Mouse (Mus musculus): Measurements from ENCODE around the gene Slc39a5. TPM values are rescaled to one million over a fixed set of nuclear protein-coding genes. Genes with fewer than 3 reads are reported as not detected.
A peak's percentile ranks its signal among the peaks of the same experiment; 100 is the strongest.

Slc39a5 gene
- polyA plus RNA-seq, 1 experiment from 2014 or later: 88.2 TPM

GRCm38 (mm10) chr10:128362568-128362967, 38.5 kb downstream of the Slc39a5 start:
- WGBS (ENCODE audit: insufficient replicate concordance): 48% methylated on average over 3 of the region's 3 CpGs
- Histone ChIP-seq H3K27ac (ENCODE audit: low read length) (no peak overlapping the region), H3K9ac (ENCODE audit: low read depth, low read length) (no peak overlapping the region), H3K36me3 (ENCODE audit: control insufficient read depth, insufficient read depth) (peaks cover 54% of the 10 kb centered on the region), H3K4me2 (ENCODE audit: low read depth, low read length) (no peak overlapping the region), H3K4me3 (ENCODE audit: low read depth, low read length) (no peak overlapping the region), H3K4me1 (ENCODE audit: control insufficient read depth, low read depth, low read length) (peaks cover 1% of the 10 kb centered on the region), H3K27me3 (ENCODE audit: control insufficient read depth, insufficient read depth, low read depth, low read length) (no peaks in the 10 kb centered on the region), H3K9me3 (replicated peaks; ENCODE audit: control insufficient read depth, low read length) (no peaks in the 10 kb centered on the region)
- no peak for ATAC-seq (ENCODE audit: low read depth)

GRCm38 (mm10) chr10:128361836-128362235, 39.2 kb downstream of the Slc39a5 start:
- Histone ChIP-seq H3K27ac (ENCODE audit: low read length) (no peak overlapping the region), H3K4me1 (ENCODE audit: control insufficient read depth, low read depth, low read length) (no peaks in the 10 kb centered on the region), H3K4me2 (ENCODE audit: low read depth, low read length) (no peak overlapping the region), H3K9ac (ENCODE audit: low read depth, low read length) (no peak overlapping the region), H3K27me3 (ENCODE audit: control insufficient read depth, insufficient read depth, low read depth, low read length) (no peaks in the 10 kb centered on the region), H3K36me3 (ENCODE audit: control insufficient read depth, insufficient read depth) (peaks cover 54% of the 10 kb centered on the region), H3K9me3 (replicated peaks; ENCODE audit: control insufficient read depth, low read length) (no peaks in the 10 kb centered on the region), H3K4me3 (ENCODE audit: low read depth, low read length) (no peak overlapping the region)
- 79% methylated on average over 6 of the region's 6 CpGs for WGBS (ENCODE audit: insufficient replicate concordance)
- no peak for ATAC-seq (ENCODE audit: low read depth)

GRCm38 (mm10) chr10:128359226-128359625, 41.8 kb downstream of the Slc39a5 start:
- no peak overlapping the region for H3K4me2 ChIP-seq (ENCODE audit: low read depth, low read length)
- H3K27ac ChIP-seq (ENCODE audit: low read length): no peak overlapping the region
- WGBS (ENCODE audit: insufficient replicate concordance): 77% methylated on average over 6 of the region's 6 CpGs
- H3K27me3 ChIP-seq (ENCODE audit: control insufficient read depth, insufficient read depth, low read depth, low read length): no peaks in the 10 kb centered on the region
- no peak overlapping the region for H3K9ac ChIP-seq (ENCODE audit: low read depth, low read length)
- no peak for ATAC-seq (ENCODE audit: low read depth)
- no peak overlapping the region for H3K4me3 ChIP-seq (ENCODE audit: low read depth, low read length)
- H3K9me3 ChIP-seq (replicated peaks; ENCODE audit: control insufficient read depth, low read length): no peaks in the 10 kb centered on the region
- no peaks in the 10 kb centered on the region for H3K4me1 ChIP-seq (ENCODE audit: control insufficient read depth, low read depth, low read length)
- peaks cover 65% of the 10 kb centered on the region for H3K36me3 ChIP-seq (ENCODE audit: control insufficient read depth, insufficient read depth)

- ATAC-seq (ENCODE audit: low read depth): no peak
These were observed 42.2 kb downstream of the Slc39a5 start for GRCm38 (mm10) chr10:128358796-128359195.

GRCm38 (mm10) chr10:128347541-128347940, 53.5 kb downstream of the Slc39a5 start:
- Histone ChIP-seq H3K9ac (ENCODE audit: low read depth, low read length) (no peak overlapping the region), H3K4me1 (ENCODE audit: control insufficient read depth, low read depth, low read length) (peaks cover 32% of the 10 kb centered on the region), H3K4me2 (ENCODE audit: low read depth, low read length) (no peak overlapping the region), H3K27me3 (ENCODE audit: control insufficient read depth, insufficient read depth, low read depth, low read length) (no peaks in the 10 kb centered on the region), H3K9me3 (replicated peaks; ENCODE audit: control insufficient read depth, low read length) (no peaks in the 10 kb centered on the region), H3K27ac (ENCODE audit: low read length) (no peak overlapping the region), H3K36me3 (ENCODE audit: control insufficient read depth, insufficient read depth) (peaks cover 16% of the 10 kb centered on the region), H3K4me3 (ENCODE audit: low read depth, low read length) (no peak overlapping the region)
- no peak for ATAC-seq (ENCODE audit: low read depth)
- WGBS (ENCODE audit: insufficient replicate concordance): 85% methylated on average over 8 of the region's 8 CpGs

More at GRCm38 (mm10) chr10:128358796-128359195, 42.2 kb downstream of the Slc39a5 start:
- no peaks in the 10 kb centered on the region for H3K4me1 ChIP-seq (ENCODE audit: control insufficient read depth, low read depth, low read length)
- H3K9ac ChIP-seq (ENCODE audit: low read depth, low read length): 0 out of 2 replicates have a peak overlapping the region, but pooled peaks have one; percentile 9
- no peak overlapping the region for H3K4me3 ChIP-seq (ENCODE audit: low read depth, low read length)
- H3K9me3 ChIP-seq (replicated peaks; ENCODE audit: control insufficient read depth, low read length): no peaks in the 10 kb centered on the region
- no peak overlapping the region for H3K4me2 ChIP-seq (ENCODE audit: low read depth, low read length)
- peaks cover 69% of the 10 kb centered on the region for H3K36me3 ChIP-seq (ENCODE audit: control insufficient read depth, insufficient read depth)
- H3K27ac ChIP-seq (ENCODE audit: low read length): no peak overlapping the region
- WGBS (ENCODE audit: insufficient replicate concordance): 32% methylated on average over 2 of the region's 2 CpGs
- no peaks in the 10 kb centered on the region for H3K27me3 ChIP-seq (ENCODE audit: control insufficient read depth, insufficient read depth, low read depth, low read length)

Small RNA genes lying within 50 kb of the gene (microRNA-seq; reads per million reads assigned to microRNA genes)
- gene Gm25361 (not detected), gene Gm26308 (not detected), gene Mir6914 (not detected), gene Mir6915 (not detected)

Other genes starting within 250 kb of the Slc39a5 start
- 5.5 and 7.3 TPM in 2 replicates for gene Rbms2, start 220.9 kb downstream of the Slc39a5 start, polyA plus RNA-seq (2015; fragmentation: Nextera tagmentation; extraction: Ambion mirVana)
- 14.8 and 21.4 TPM in 2 replicates for gene Gls2, start 206.8 kb downstream of the Slc39a5 start, polyA plus RNA-seq (2015; fragmentation: Nextera tagmentation; extraction: Ambion mirVana)
- gene Spryd4, start 189.4 kb downstream of the Slc39a5 start, polyA plus RNA-seq (2015; fragmentation: Nextera tagmentation; extraction: Ambion mirVana): 28.0 and 30.8 TPM in 2 replicates
- 0.05 TPM in 1 of 2 replicates, not detected in the other for gene Mip, start 175.4 kb downstream of the Slc39a5 start, polyA plus RNA-seq (2015; fragmentation: Nextera tagmentation; extraction: Ambion mirVana)
- 23.5 and 23.6 TPM in 2 replicates for gene Timeless, start 169.2 kb downstream of the Slc39a5 start, polyA plus RNA-seq (2015; fragmentation: Nextera tagmentation; extraction: Ambion mirVana)
- 1.4 and 1.9 TPM in 2 replicates for gene Apon, start 147.1 kb downstream of the Slc39a5 start, polyA plus RNA-seq (2015; fragmentation: Nextera tagmentation; extraction: Ambion mirVana)
- gene Apof, start 132.6 kb downstream of the Slc39a5 start, polyA plus RNA-seq (2015; fragmentation: Nextera tagmentation; extraction: Ambion mirVana): 212 and 253 TPM in 2 replicates
- 7.8 and 9.5 TPM in 2 replicates for gene Stat2, start 130.7 kb downstream of the Slc39a5 start, polyA plus RNA-seq (2015; fragmentation: Nextera tagmentation; extraction: Ambion mirVana)
- 0.06 and 0.12 TPM in 2 replicates for gene Il23a, start 102.5 kb downstream of the Slc39a5 start, polyA plus RNA-seq (2015; fragmentation: Nextera tagmentation; extraction: Ambion mirVana)
- 13.2 and 14.8 TPM in 2 replicates for gene Pan2, start 97.9 kb downstream of the Slc39a5 start, polyA plus RNA-seq (2015; fragmentation: Nextera tagmentation; extraction: Ambion mirVana)
- 86.6 and 92.8 TPM in 2 replicates for gene Cnpy2, start 78.8 kb downstream of the Slc39a5 start, polyA plus RNA-seq (2015; fragmentation: Nextera tagmentation; extraction: Ambion mirVana)
- 102 and 107 TPM in 2 replicates for gene Cs, start 63.5 kb downstream of the Slc39a5 start, polyA plus RNA-seq (2015; fragmentation: Nextera tagmentation; extraction: Ambion mirVana)
- gene Coq10a, start 32.2 kb downstream of the Slc39a5 start, polyA plus RNA-seq (2015; fragmentation: Nextera tagmentation; extraction: Ambion mirVana): 0.65 and 0.96 TPM in 2 replicates
- gene Ankrd52, start 24.1 kb downstream of the Slc39a5 start, polyA plus RNA-seq (2015; fragmentation: Nextera tagmentation; extraction: Ambion mirVana): 4.0 and 4.3 TPM in 2 replicates
- gene Nabp2, start 10.3 kb upstream of the Slc39a5 start, polyA plus RNA-seq (2015; fragmentation: Nextera tagmentation; extraction: Ambion mirVana): 31.6 and 31.7 TPM in 2 replicates
- 8.3 and 8.5 TPM in 2 replicates for gene Rnf41, start 10.4 kb upstream of the Slc39a5 start, polyA plus RNA-seq (2015; fragmentation: Nextera tagmentation; extraction: Ambion mirVana)
- 20.3 and 22.6 TPM in 2 replicates for gene Smarcc2, start 58.0 kb upstream of the Slc39a5 start, polyA plus RNA-seq (2015; fragmentation: Nextera tagmentation; extraction: Ambion mirVana)
- gene Myl6, start 92.9 kb upstream of the Slc39a5 start, polyA plus RNA-seq (2015; fragmentation: Nextera tagmentation; extraction: Ambion mirVana): 448 and 465 TPM in 2 replicates
- 1.8 and 2.0 TPM in 2 replicates for gene Myl6b, start 97.5 kb upstream of the Slc39a5 start, polyA plus RNA-seq (2015; fragmentation: Nextera tagmentation; extraction: Ambion mirVana)
- gene Esyt1, start 124.6 kb upstream of the Slc39a5 start, polyA plus RNA-seq (2015; fragmentation: Nextera tagmentation; extraction: Ambion mirVana): 10.3 and 10.5 TPM in 2 replicates
- 4.9 and 5.7 TPM in 2 replicates for gene Zc3h10, start 146.5 kb upstream of the Slc39a5 start, polyA plus RNA-seq (2015; fragmentation: Nextera tagmentation; extraction: Ambion mirVana)
- 2,106 and 2,245 TPM in 2 replicates for gene Rpl41, start 148.1 kb upstream of the Slc39a5 start, polyA plus RNA-seq (2015; fragmentation: Nextera tagmentation; extraction: Ambion mirVana)
- 96.2 and 103 TPM in 2 replicates for gene Pa2g4, start 164.8 kb upstream of the Slc39a5 start, polyA plus RNA-seq (2015; fragmentation: Nextera tagmentation; extraction: Ambion mirVana)
- gene Erbb3, start 188.4 kb upstream of the Slc39a5 start, polyA plus RNA-seq (2015; fragmentation: Nextera tagmentation; extraction: Ambion mirVana): 4.2 and 5.2 TPM in 2 replicates
- gene Rps26, start 225.5 kb upstream of the Slc39a5 start, polyA plus RNA-seq (2015; fragmentation: Nextera tagmentation; extraction: Ambion mirVana): 301 and 353 TPM in 2 replicates
- gene Ikzf4, start 244.8 kb upstream of the Slc39a5 start, polyA plus RNA-seq (2015; fragmentation: Nextera tagmentation; extraction: Ambion mirVana): 0.08 and 0.15 TPM in 2 replicates